Mouse (Mus musculus): Measurements from ENCODE around the gene Gsto2.

Gsto2 gene

GRCm38 (mm10) chr19:47854796-47855783 lies 10.2 kb upstream of the Gsto2 start, which contains the start of gene Gsto1:
Gene Gsto1, plus strand, starts transcription at chr19:47854970.
- ATAC-seq (ENCODE audit: insufficient number of reproducible peaks, low FRiP score, low TSS enrichment): peak; percentile 91

- ATAC-seq (ENCODE audit: insufficient number of reproducible peaks, low FRiP score, low TSS enrichment): no peak
These were observed 7.1 kb upstream of the Gsto2 start for GRCm38 (mm10) chr19:47857957-47858942.

- no peak for ATAC-seq (ENCODE audit: insufficient number of reproducible peaks, low FRiP score, low TSS enrichment)
These were observed 6.2 kb upstream of the Gsto2 start for GRCm38 (mm10) chr19:47859180-47859579.

GRCm38 (mm10) chr19:47862581-47862980 lies 2.8 kb upstream of the Gsto2 start:
- ATAC-seq (ENCODE audit: insufficient number of reproducible peaks, low FRiP score, low TSS enrichment): no peak

GRCm38 (mm10) chr19:47864051-47864450 lies 1.3 kb upstream of the Gsto2 start:
- no peak for ATAC-seq (ENCODE audit: insufficient number of reproducible peaks, low FRiP score, low TSS enrichment)

- ATAC-seq (ENCODE audit: insufficient number of reproducible peaks, low FRiP score, low TSS enrichment): no peak
These were observed 613 bp upstream of the Gsto2 start for GRCm38 (mm10) chr19:47864721-47865120.

- ATAC-seq (ENCODE audit: insufficient number of reproducible peaks, low FRiP score, low TSS enrichment): no peak
These were observed 2.4 kb downstream of the Gsto2 start for GRCm38 (mm10) chr19:47867628-47868175.

GRCm38 (mm10) chr19:47868951-47869350 lies 3.6 kb downstream of the Gsto2 start:
- no peak for ATAC-seq (ENCODE audit: insufficient number of reproducible peaks, low FRiP score, low TSS enrichment)

- ATAC-seq (ENCODE audit: insufficient number of reproducible peaks, low FRiP score, low TSS enrichment): no peak
These were observed 4.2 kb downstream of the Gsto2 start for GRCm38 (mm10) chr19:47869516-47869915.

GRCm38 (mm10) chr19:47870102-47870666 lies 4.8 kb downstream of the Gsto2 start:
- ATAC-seq (ENCODE audit: insufficient number of reproducible peaks, low FRiP score, low TSS enrichment): no peak

GRCm38 (mm10) chr19:47871515-47871914 lies 6.2 kb downstream of the Gsto2 start:
- ATAC-seq (ENCODE audit: insufficient number of reproducible peaks, low FRiP score, low TSS enrichment): no peak

GRCm38 (mm10) chr19:47876252-47876651 lies 10.9 kb downstream of the Gsto2 start:
- no peak for ATAC-seq (ENCODE audit: insufficient number of reproducible peaks, low FRiP score, low TSS enrichment)

GRCm38 (mm10) chr19:47881538-47881937 lies 16.2 kb downstream of the Gsto2 start:
- no peak for ATAC-seq (ENCODE audit: insufficient number of reproducible peaks, low FRiP score, low TSS enrichment)

- peak; percentile 66 for ATAC-seq (ENCODE audit: insufficient number of reproducible peaks, low FRiP score, low TSS enrichment)
These were observed 17.0 kb downstream of the Gsto2 start for GRCm38 (mm10) chr19:47882151-47882881.

GRCm38 (mm10) chr19:47882882-47883254 lies 17.5 kb downstream of the Gsto2 start:
- ATAC-seq (ENCODE audit: insufficient number of reproducible peaks, low FRiP score, low TSS enrichment): no peak

- ATAC-seq (ENCODE audit: insufficient number of reproducible peaks, low FRiP score, low TSS enrichment): no peak
These were observed 19.2 kb downstream of the Gsto2 start for GRCm38 (mm10) chr19:47884296-47885085.

- ATAC-seq (ENCODE audit: insufficient number of reproducible peaks, low FRiP score, low TSS enrichment): no peak
These were observed 19.9 kb downstream of the Gsto2 start for GRCm38 (mm10) chr19:47885191-47885743.

GRCm38 (mm10) chr19:47885886-47886285 lies 20.6 kb downstream of the Gsto2 start:
- no peak for ATAC-seq (ENCODE audit: insufficient number of reproducible peaks, low FRiP score, low TSS enrichment)
